Mouse (Mus musculus) MEL (cell line): ENCODE measurements around the gene Arl2bp.

Experiments
- CTCF ChIP-seq, 3 experiments: IDR thresholded peaks in 2 of 3; conservative IDR thresholded peaks in 1 of 3; 2 replicates each; pipeline ENCODE4 v1.5.1; 2011 to 2012; ENCODE audit warnings: low read length in 3 of 3, low read depth in 2 of 3, mild to moderate bottlenecking in 2 of 3, improper control_type of control experiment in 1 of 3, inconsistent platforms in 1 of 3, mixed read lengths in 1 of 3, moderate library complexity in 1 of 3; ENCODE audit not compliant: control insufficient read depth in 1 of 3, insufficient read depth in 1 of 3, poor library complexity in 1 of 3, severe bottlenecking in 1 of 3
- EP300 ChIP-seq, 2 experiments: IDR thresholded peaks; 2 replicates each; pipeline ENCODE4 v1.6.1; 2011; ENCODE audit warnings: improper control_type of control experiment in 2 of 2, low read length in 2 of 2, low read depth in 1 of 2, mild to moderate bottlenecking in 1 of 2
- MYB ChIP-seq: IDR thresholded peaks from 2 replicates; pipeline ENCODE4 v1.6.1; 2011; ENCODE audit warnings: mild to moderate bottlenecking, low read depth, low read length, improper control_type of control experiment
- TBP ChIP-seq: IDR thresholded peaks from 2 replicates; pipeline ENCODE4 v1.8.0; 2011; ENCODE audit warnings: low read depth, low read length, improper control_type of control experiment

DNA sequence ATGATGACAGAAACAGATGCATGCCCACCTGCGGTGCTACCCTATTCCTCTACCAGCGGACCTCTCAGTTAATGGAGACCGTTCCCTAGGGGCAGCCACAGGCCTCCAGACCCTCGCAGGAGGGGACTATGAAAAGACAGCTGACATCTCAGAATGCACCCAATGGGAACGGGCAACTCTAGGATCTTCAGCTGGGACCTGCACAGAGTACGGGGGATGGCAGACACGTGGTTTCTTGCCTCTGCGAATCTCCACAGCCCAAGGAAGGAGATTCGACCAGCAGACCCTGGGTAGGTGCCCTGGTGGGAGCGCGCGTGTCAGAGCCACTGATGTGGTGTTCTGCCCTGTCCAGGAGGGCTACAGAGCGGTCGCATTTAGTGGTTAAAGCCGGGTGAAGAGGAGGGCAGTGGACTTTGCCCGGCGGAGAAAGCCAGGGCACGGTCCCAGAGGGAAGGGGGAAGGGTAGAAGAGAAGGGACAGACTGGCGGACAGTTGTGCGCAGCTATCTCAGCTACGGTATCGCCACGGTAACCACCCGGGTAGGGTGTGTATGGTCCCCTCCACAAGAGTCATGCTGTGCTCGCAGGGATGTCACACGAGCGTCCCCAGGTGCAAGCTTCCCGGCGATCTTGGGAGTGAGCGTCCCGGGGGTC lies 29.1 kb downstream of the Arl2bp start:
- TF ChIP-seq TBP (no peak), EP300 (IDR thresholded peaks at IDR 0.05; ENCODE audit: low read depth in 1 of 2, low read length in 2 of 2) (no peak), MYB (no peak), CTCF (IDR thresholded peaks at IDR 0.05 in 2 of 3, conservative IDR thresholded peaks at IDR 0.05 in 1 of 3; ENCODE audit: control insufficient read depth in 1 of 3, insufficient read depth in 1 of 3, low read depth in 2 of 3, low read length in 3 of 3, poor library complexity in 1 of 3, severe bottlenecking in 1 of 3) (no peak)
